Mouse (Mus musculus) liver (tissue): ENCODE data around the gene Bmp10.

Source experiments
- DNase-seq: peaks from one replicate; pipeline ENCODE4 v3.0.0-alpha.2; 2020; ENCODE audit warnings: mixed read lengths

The Bmp10 gene

DNA sequence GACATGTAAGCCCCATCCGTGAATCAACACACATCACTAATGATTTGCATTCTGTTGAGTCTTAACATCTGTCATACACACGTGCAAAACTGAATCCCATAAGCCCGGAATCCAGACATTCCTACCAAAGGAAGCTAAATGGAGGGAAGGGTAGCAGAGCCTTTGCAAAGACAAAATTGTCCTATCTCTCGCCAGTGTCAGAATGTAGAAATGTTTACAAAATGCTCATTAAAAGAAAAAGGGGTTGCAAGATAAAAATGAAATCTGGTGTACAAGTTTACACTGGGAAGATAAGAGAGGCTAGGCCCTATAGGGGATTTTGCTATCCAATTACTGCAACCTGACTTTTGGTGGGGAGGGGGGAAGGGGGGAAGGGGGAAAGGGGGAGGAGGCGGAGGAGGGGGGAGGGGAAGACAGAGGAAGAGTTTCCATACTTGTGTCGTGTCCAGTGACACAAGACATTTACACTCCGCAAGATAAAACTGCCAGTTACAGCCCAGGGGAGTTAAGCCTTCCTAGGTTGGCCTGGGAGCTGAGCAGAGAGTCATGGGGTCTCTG, at the start of gene Bmp10:
Gene Bmp10 (plus strand): TSS at position 508 of the 558 bp plus-strand sequence.
- no peak for DNase-seq

DNA sequence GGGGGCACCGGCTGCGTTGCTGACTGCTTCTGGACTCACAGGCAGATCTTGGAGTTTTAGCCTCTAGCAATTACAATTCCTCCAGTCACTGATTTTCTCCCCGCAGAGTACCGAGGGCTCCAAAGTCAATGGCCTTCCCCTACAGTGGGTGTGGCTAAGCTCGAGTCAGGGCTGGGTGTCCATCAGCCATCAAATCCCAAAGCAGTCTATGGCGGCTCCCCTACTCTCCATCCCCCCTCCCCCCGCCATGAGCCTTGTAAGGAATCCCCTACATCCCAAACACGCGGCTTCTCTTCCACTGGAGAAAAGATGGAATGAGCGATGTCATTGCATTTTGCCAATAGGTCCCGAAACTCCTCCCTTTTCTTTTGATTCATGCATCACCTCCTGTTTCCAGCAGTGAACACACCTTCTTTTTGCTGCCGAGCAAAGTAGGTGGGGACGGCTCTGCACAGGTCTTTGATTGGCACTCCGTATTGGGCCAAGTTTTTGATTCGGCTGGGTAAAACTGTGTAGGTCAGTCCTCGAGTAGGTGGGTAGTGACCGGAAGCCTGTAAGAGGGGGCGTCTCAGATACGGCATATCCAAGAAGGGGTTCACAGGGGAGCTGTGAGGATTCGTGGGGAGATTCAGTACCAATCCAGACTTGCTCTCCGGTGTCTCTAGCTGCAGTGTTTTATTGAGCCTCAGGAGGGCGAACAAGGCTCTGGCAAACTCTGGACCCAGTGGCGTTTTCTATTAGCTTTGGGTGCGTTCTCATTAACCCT, 44.7 kb upstream of the Bmp10 start:
- DNase-seq: no peak

DNA sequence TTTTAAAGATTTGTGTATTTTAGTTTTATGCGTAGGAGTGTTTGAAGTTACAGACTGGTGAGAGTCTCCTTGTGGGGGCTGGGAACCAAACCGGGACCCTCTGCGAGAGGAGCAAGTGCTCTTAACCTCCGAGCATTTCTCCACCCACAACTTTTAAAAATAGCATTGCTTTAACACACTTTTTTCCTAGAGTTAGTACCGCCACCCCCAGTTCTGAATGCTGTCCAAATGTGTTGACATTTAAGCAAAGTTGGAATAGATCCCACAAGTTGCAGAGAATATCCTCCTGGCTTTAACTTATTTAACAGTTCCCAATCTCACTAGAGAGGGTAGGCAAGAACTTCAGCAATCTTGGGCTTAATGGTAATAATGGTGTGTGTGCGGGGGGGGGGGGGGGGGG, 44.0 kb upstream of the Bmp10 start:
- no peak for DNase-seq

GRCm38 (mm10) chr6:87386203-87386602, 42.6 kb upstream of the Bmp10 start:
- peak; percentile 56 for DNase-seq

GRCm38 (mm10) chr6:87386681-87387080, 42.1 kb upstream of the Bmp10 start:
- DNase-seq: no peak

DNA sequence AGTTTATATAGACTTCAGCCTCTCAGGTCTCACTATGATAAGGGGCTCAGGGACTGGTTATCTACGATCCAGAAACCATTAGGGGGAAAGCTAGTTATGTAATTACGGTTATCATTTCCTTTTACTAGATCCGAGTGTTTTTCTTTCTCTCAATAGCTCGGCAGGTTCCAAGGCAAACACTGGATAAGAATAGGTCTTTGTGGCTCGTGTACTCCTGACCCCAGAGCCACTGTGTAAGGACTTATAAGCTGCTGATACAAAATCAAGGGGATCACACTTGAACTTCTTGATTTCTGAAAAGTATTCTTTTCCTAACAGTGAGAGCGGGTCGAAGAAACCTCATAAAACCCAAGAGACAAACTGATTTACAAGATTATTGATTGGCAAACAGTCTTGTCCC, 39.9 kb upstream of the Bmp10 start, which contains the start of gene Gkn3:
Gene Gkn3 (minus strand): TSS at position 59 of the 400 bp plus-strand sequence.
- no peak for DNase-seq

DNA sequence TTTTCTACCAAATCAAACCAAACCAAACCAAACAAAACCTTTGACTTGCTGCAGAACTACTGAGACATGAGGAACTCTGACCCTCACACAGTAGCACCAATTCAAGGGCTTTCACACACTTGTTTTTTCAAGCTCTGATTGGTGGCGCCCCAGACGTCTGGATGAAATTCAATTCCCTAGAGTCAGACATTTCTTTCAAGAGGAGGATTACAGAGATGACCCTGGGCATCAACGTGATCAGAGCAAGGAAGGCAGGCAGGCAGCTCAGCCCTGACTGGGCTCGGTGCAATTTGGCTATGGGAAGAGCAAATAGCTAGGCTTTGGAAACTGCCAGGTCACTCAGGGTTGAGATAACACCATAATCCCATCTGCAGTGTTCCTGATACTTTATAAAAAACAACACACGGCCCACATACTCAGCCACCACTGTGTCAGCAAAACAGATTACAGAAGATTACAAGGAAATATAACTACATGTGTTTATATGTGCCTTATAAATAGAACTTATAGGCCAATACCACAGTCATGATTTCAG, 39.3 kb upstream of the Bmp10 start:
- DNase-seq: peak; percentile 15

DNA sequence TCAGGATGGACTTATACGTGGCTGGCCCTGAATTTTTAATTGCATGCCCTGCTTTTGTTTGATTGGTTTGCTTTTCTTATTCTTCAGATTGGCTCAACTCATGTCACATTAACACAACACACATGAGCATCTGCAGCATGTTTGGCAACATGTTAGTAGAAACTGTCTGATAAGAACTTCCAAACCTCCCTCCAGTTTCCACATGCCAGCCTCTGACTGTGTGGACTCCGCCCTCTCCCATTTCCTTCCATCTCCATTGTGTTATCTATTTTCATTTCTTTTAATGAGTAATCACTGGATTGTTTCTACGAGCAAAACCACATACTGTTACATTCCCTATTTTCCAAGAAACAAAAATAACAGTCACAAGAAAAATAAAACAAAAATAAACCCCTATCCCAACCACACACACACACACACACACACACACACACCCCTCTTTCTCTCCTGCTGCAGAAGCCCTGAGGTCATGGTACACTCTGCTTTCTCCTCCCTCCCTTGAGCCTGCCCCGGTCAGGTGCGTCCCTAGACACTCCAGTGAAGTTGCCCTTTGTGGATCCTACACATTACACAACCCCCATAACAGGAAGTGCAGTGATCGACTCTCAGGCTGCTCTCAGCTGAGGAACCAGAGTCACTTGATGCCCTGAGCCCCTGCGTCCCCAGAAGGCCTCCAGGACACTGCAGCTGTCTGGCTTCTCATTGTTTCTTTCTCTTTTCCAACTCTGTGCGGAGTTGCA, 35.2 kb upstream of the Bmp10 start:
- DNase-seq: peak; percentile 23

DNA sequence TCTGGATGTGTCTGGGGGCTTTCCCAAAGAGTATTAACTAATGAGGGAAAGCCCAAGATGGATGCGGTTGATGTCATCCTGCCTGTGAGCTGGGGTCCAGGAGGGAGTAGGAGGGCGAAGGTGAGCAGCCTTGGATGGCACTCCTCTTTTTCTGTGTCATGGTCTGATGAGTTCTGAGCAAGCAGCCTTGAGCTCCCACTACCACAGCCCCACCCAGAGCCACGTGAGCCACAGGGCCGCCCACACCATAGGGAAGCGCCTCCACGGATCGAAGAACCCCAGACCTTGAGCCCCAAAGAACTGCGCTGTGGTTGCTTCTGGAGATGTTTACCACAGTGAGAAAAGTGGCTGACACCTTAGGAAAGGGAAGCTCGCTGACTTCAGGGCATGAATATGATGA, 34.0 kb upstream of the Bmp10 start:
- no peak for DNase-seq

DNA sequence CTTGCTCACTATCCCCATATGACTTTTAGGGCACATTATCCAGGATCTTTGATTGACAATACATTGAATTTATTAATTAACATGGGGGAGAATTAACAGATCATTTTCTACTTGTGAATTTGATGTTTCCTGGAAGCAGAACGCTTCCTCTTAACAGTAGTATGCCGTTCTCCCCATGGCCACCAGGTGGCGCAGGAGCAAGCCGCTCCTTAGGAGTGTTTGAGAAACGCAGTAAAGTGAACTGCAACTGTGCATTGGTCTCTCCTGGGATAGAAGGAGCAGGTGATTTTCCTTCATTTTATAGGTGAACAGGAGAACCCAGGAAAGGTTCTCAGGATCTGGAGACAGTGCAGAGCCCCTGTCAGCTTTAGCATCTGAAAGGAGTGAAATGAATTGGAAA, 29.7 kb upstream of the Bmp10 start:
- peak; percentile 81 for DNase-seq

GRCm38 (mm10) chr6:87399886-87400566, 28.8 kb upstream of the Bmp10 start:
- DNase-seq: no peak

- no peak for DNase-seq
Measured at GRCm38 (mm10) chr6:87401456-87401855, 27.3 kb upstream of the Bmp10 start.

GRCm38 (mm10) chr6:87412011-87412410, 16.8 kb upstream of the Bmp10 start:
- DNase-seq: no peak

- no peak for DNase-seq
Measured at GRCm38 (mm10) chr6:87422304-87422703, 6.5 kb upstream of the Bmp10 start.

DNA sequence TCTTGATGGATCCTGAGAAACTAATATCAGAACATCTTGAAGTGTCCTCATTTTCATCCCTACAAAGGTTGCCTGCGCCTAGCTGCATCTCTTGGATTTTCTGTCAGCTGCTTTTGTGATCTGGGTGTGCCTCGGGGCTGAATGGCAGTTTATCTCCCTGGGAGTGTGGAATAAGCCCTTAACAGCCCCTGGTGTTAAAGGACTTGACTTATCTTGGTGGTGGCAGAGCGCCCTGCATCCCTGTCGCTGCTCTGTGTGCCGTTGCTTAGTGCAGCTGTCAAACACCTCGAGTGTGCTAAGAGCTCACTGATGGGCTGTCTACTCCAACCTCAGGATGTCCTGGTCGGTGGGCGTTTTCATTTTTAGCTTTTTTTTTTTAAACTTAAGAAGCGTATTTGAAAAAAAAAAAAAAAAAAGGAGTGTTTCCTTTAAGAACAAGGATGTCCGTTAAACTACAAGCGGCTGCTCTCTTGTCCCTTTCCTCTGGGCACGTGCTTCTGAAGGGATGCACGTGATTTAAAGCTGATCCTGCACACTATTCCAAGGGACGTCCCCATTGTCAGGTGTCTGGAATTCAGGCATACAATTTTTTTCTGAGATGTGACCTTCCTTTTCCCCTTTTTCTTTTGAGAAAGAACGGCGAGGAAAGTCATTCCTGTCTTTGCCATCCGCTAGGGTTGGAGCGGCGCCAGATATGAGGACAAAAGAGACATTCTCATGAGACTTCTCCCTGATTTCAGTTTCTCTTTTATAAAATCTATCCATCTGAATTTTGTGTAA, 4.6 kb upstream of the Bmp10 start:
- peak; percentile 12 for DNase-seq

DNA sequence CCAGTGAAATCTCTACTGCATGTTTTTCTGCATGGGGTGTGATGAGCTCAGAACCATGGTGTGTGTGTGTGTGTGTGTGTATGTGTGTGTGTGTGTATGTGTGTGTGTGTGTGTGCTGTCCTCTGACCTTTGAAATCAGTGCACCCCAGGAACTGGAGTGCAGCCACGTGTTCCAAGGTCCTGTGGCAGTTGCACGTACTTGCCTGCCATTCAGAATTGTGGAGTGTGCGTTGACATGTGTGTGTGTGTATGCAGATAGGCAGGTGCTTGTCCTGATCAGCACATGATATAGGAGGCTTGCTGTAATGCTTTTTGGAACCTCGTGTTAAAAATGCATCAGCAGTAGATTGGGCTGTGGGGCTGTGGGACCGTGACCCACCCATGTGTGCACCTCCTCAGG, 1.8 kb upstream of the Bmp10 start:
- DNase-seq: no peak

DNA sequence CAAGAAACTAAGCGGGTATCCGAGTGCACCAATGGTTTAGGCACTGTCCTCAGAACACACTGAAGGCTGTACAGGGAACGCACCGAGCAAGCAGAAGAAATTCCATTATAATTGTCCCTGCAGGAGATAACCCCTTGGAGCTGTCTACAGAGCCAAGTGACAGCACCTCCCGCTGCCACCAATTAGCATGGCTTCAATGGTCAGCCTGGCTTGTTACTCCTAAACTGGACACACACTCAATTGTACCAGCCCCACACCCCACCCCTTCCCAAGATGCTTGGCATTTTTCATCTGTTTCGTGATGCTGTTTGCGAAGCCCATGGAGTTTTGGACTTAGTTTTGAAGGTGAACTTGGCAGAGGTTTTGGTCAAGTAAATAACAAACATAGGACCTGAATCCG, 1.2 kb upstream of the Bmp10 start:
- no peak for DNase-seq

DNA sequence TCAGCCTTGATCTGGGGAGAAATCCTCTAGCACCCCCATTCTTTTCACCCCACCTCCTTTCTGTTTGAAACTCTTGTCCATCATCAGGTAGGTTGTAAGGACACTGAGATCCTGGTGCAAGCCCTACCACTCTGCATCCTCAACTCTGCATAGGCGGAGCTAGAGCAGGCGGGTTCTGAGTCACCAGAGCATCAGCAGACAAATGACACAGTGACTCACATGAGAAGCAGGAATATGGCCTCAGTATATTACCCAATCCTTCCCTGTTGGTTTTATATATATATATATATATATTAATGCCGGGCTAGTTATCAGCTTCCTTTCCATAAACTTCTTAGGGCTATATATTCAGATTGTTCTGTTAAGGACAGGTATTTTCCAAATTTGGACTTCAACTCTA, 7.0 kb downstream of the Bmp10 start:
- no peak for DNase-seq

DNA sequence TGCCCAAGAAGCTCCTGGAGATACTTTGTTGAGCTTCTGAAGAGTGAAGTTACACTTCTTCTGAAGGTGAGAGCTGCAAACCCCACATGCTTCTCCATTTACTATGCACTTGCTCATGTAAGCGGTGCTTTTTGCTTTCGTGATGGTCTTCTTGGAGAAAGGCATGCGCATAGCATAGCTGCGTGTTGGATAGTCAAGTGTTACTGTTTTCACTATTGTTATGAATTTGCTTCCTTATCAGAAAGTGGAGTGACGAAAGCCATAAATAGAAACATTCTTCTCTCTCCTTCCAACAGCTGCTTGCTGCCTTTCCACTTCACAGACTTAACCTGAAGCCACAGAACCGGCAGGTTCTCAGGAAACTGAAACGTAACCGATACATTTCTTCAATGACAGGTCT, 8.0 kb downstream of the Bmp10 start:
- no peak for DNase-seq

- no peak for DNase-seq
Measured at GRCm38 (mm10) chr6:87443253-87443652, 14.5 kb downstream of the Bmp10 start.

- no peak for DNase-seq
Measured at GRCm38 (mm10) chr6:87445222-87445621, 16.4 kb downstream of the Bmp10 start.

GRCm38 (mm10) chr6:87447217-87447616, 18.4 kb downstream of the Bmp10 start:
- no peak for DNase-seq
